In genomic region chr13:60470426-60471398, GRCm38 (mm10) we compare ENCODE assay signal across 15 mouse cellular contexts.
DNase-seq lines count a peak whose midpoint lies in the region; ATAC-seq lines count a peak whose summit lies in the region.
"Had no signal": no experiment of that assay in that cellular context is flagged by ENCODE, and none has a peak within 500 bp of the region (broad histone marks: within the 10 kb centered on the region; RNA-seq: fewer than 3 reads in every experiment).

No protein-coding gene starts in this region.

- 73% methylated on average over 16 of the region's 17 CpGs for WGBS in hindbrain, embryonic 15.5 days
- WGBS in hindbrain, embryonic 10.5 days: 77% methylated on average over 17 of the region's 17 CpGs
- WGBS in lung, embryonic 16.5 days: 56% methylated on average over 17 of the region's 17 CpGs

- DNase-seq in hindbrain, embryonic 10.5 days (ENCODE audit: low spot score): no peak
- DNase-seq in lung, postnatal 10 days: no peak
- DNase-seq in right cerebral cortex, postnatal 25 days: peak; percentile 38
- DNase-seq in right cerebral cortex, postnatal 36 days (ENCODE audit: low spot score in 2 of 2): no peak
- no peak for DNase-seq in urinary bladder, postnatal 14 days (ENCODE audit: low spot score)
- DNase-seq: cerebellum, adult 8-10 months; kidney, adult 8-10 months; layer of hippocampus, adult 9-11 months; lung, adult 18-20 months had no signal

- ATAC-seq in hindbrain, embryonic 15.5 days (ENCODE audit: low FRiP score, low read depth): peak; percentile 50
- ATAC-seq in lung, embryonic 16.5 days (ENCODE audit: low read depth): peak; percentile 47; the same call in 1 of the 2 replicates

- no peaks in the 10 kb centered on the region for H3K36me3 ChIP-seq in hindbrain, embryonic 15.5 days
- no peaks in the 10 kb centered on the region for H3K36me3 ChIP-seq in hindbrain, embryonic 10.5 days
- no peaks in the 10 kb centered on the region for H3K36me3 ChIP-seq in lung, embryonic 16.5 days (ENCODE audit: control insufficient read depth, insufficient read depth, low read length)
- H3K36me3 ChIP-seq: embryonic facial prominence, embryonic 10.5 days; forebrain, embryonic 12.5 days; heart, embryonic 13.5 days had no signal

- H3K27ac ChIP-seq in hindbrain, embryonic 15.5 days (replicated peaks): peak overlapping the region; percentile 42; the same call in 1 of the 2 replicates
- no peak overlapping the region for H3K27ac ChIP-seq in hindbrain, embryonic 10.5 days
- no peak overlapping the region for H3K27ac ChIP-seq in lung, embryonic 16.5 days (ENCODE audit: low read length)
- H3K27ac ChIP-seq: embryonic facial prominence, embryonic 10.5 days; forebrain, embryonic 12.5 days; heart, embryonic 13.5 days had no signal

- H3K4me1 ChIP-seq in hindbrain, embryonic 15.5 days (replicated peaks): 0 out of 2 replicates have a peak, but pooled peaks cover 4% of the 10 kb centered on the region
- H3K4me1 ChIP-seq in hindbrain, embryonic 10.5 days (replicated peaks): peaks cover 3% of the 10 kb centered on the region; the same call in 1 of the 2 replicates
- H3K4me1 ChIP-seq in lung, embryonic 16.5 days (replicated peaks; ENCODE audit: control insufficient read depth, insufficient read depth, low read length): 0 out of 2 replicates have a peak, but pooled peaks cover 2% of the 10 kb centered on the region
- H3K4me1 ChIP-seq: heart, embryonic 13.5 days had no signal

- no peak overlapping the region for H3K4me3 ChIP-seq in hindbrain, embryonic 15.5 days
- no peak overlapping the region for H3K4me3 ChIP-seq in hindbrain, embryonic 10.5 days
- H3K4me3 ChIP-seq in lung, embryonic 16.5 days (ENCODE audit: low read length): no peak overlapping the region
- H3K4me3 ChIP-seq: embryonic facial prominence, embryonic 10.5 days; forebrain, embryonic 12.5 days; heart, embryonic 13.5 days had no signal

- H3K9ac ChIP-seq in hindbrain, embryonic 15.5 days: no peak overlapping the region
- no peak overlapping the region for H3K9ac ChIP-seq in lung, embryonic 16.5 days (ENCODE audit: low read length)
- H3K9ac ChIP-seq: forebrain, embryonic 12.5 days; heart, embryonic 13.5 days had no signal

- no peaks in the 10 kb centered on the region for H3K27me3 ChIP-seq in hindbrain, embryonic 15.5 days
- no peaks in the 10 kb centered on the region for H3K27me3 ChIP-seq in hindbrain, embryonic 10.5 days (ENCODE audit: insufficient read depth, poor library complexity, severe bottlenecking)
- no peaks in the 10 kb centered on the region; the same call in 1 of the 2 replicates for H3K27me3 ChIP-seq in lung, embryonic 16.5 days (ENCODE audit: control insufficient read depth, insufficient read depth, low read depth, low read length)
- H3K27me3 ChIP-seq: heart, embryonic 13.5 days had no signal

- no peaks in the 10 kb centered on the region for H3K9me3 ChIP-seq in hindbrain, embryonic 15.5 days
- 0 out of 2 replicates have a peak, but pooled peaks cover 2% of the 10 kb centered on the region for H3K9me3 ChIP-seq in hindbrain, embryonic 10.5 days
- H3K9me3 ChIP-seq in lung, embryonic 16.5 days (ENCODE audit: control insufficient read depth, low read length): no peaks in the 10 kb centered on the region
- H3K9me3 ChIP-seq: embryonic facial prominence, embryonic 10.5 days; forebrain, embryonic 12.5 days; heart, embryonic 13.5 days had no signal

- H3K4me2 ChIP-seq in hindbrain, embryonic 15.5 days: no peak overlapping the region
- H3K4me2 ChIP-seq in lung, embryonic 16.5 days (ENCODE audit: low read depth, low read length): no peak overlapping the region
- H3K4me2 ChIP-seq: forebrain, embryonic 12.5 days; heart, embryonic 13.5 days; liver, embryonic 11.5 days had no signal
